Mouse (Mus musculus) thymus, postnatal 14 days (tissue): Measurements from ENCODE around the gene Adamts3.

Experiments
- DNase-seq: peaks from one replicate; pipeline ENCODE4 v3.0.0; 2021

Gene Adamts3

DNA sequence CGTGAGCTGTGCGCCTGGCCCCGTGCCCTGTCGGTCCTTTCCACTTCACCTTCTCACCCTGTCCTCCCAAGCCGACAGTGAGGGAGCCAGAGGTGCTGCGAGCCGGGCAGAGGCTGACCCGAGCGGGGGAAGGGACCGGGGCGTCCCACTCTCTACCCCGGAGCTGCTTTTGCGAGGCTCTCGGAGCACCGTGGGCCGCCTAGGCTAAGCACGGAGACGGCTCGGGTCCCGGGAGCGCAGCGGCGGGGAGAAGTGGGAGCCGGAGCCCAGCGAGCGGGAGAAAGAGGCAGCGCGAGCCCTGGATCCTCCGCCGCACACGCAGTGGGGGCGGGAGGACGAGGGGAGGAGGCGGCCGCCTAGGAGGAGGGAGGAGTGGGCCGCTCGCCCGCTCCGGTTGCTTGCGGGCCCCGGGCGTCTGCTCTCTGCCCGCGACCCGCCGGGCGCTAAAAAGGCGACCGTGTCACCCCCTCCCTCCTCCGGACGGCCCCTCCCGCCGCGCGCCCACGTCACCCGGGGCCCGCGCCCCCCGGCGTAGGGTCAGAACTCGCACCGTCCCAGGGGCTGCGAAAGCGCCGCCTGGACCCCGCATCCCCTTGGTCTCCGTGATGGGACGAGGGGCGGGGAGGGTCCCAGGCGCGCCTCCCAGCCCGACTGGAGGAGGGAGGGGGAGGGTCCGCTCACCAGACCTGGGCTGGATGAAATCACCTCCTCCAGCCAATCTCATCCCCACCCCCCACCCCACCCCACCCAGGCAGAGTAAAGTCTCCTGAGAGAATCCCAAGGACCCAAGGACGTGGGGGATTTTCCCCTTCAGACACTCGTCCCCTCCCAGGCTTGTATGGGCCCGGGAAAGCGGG lies at the start of gene Adamts3:
Gene Adamts3 (minus strand): TSS at position 284 of the 857 bp plus-strand sequence.
- DNase-seq = peak; percentile 42

GRCm38 (mm10) chr5:89931511-89931910 lies 48.4 kb upstream of the Adamts3 start:
- no peak for DNase-seq

DNA sequence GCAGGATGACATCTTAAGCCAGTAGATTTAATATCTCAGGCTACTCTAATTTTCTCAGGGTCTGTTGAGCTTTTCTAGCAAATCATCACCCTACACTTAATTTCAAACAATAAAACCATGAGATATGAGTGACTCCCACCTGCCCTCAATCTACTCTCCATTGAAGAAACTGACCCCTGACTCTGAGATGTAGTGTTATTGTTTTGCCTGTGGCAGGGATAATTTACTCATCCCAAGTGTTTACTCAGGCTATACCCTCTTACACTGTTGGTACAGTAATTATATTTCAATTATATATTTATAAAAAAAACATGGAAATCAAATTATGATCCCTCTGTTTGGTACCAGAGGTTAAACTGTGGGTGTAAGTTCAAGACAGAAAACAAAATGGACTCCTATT lies 29.2 kb upstream of the Adamts3 start:
- no peak for DNase-seq

GRCm38 (mm10) chr5:89911950-89912349 lies 28.8 kb upstream of the Adamts3 start:
- DNase-seq = no peak

- DNase-seq = no peak
Observed at GRCm38 (mm10) chr5:89911508-89911907, 28.4 kb upstream of the Adamts3 start.

GRCm38 (mm10) chr5:89906884-89907431 lies 23.8 kb upstream of the Adamts3 start:
- no peak for DNase-seq

GRCm38 (mm10) chr5:89901026-89901425 lies 17.9 kb upstream of the Adamts3 start:
- DNase-seq = peak; percentile 30

DNA sequence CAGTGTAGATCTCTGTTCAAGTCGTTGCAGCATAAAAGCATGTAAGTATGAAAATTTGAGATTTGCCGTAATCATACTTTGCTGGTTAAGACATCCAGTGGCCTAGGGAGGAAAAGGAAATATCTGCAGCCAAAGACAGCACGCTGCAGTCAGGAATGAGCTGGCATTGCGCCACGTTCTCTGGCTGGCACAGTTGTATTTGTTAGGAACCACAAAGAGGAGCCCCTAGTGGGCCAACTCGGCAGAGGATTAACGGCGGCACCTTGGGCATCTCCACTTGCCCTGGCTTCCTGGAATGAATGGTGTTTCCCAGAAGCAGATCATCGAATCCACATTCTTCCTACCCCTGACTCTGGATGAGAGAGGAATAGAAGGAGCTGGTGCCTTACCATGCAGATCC lies 14.4 kb upstream of the Adamts3 start:
- DNase-seq = no peak

DNA sequence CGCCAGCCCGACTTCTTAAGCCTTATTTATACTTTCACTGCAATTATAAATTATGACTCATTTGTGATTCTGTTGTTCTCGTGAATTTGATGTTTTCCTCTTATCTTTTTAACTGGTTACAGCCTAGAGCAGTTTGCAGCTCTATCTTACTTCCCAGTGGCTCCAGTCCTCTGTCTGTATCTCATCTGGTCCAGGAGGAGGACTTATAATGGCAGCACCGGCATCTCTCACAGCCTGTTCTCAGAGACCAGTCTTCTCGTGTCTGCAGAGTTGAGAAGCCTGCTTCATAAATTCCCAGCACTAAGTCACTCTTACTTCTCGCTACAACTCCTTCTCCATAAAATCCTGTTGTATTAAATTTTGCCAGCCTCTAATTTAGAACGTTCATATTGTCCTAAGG lies 12.4 kb upstream of the Adamts3 start:
- no peak for DNase-seq

- DNase-seq = no peak
Observed at GRCm38 (mm10) chr5:89884991-89885390, 1.9 kb upstream of the Adamts3 start.

DNA sequence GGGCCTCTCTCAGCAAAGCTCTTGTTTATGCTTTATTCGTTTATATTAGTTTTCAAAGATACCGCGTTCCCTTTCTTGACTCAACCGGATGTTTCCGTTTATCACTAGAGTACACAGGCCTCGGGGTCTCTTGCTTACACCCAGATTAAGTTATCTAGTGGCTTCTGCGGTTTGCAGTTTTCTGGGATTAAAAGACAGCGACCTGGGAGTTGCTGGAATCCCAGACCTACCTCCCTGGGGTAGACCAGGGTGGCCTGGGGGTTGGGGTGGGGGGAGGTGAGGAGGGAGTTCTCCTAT lies 722 bp upstream of the Adamts3 start:
- no peak for DNase-seq

GRCm38 (mm10) chr5:89882091-89882734 lies 921 bp downstream of the Adamts3 start:
- peak; percentile 58 for DNase-seq

- no peak for DNase-seq
Observed at GRCm38 (mm10) chr5:89881425-89881824, 1.7 kb downstream of the Adamts3 start.

- DNase-seq = no peak
Observed at GRCm38 (mm10) chr5:89878866-89879392, 4.2 kb downstream of the Adamts3 start.

- DNase-seq = no peak
Observed at GRCm38 (mm10) chr5:89872661-89873060, 10.5 kb downstream of the Adamts3 start.

DNA sequence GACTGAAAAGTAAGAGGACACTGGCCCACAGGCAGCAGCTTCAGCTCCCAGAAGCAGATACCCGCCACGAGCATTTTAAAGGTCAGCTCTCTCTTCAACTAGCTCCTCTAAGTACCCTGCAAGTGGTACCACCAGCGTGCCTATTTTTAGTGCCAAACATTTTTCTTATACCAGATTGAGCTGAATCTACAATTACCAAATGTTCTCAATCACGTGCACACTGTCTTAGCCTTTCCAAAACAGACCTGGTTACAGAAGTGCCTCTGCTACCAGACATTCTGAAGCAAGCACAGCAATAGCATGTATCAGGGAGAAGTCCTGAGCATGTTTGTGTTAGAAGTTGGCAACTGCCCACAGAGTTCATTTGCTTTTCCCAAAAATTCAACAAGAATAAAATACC lies 23.5 kb downstream of the Adamts3 start:
- no peak for DNase-seq

GRCm38 (mm10) chr5:89858837-89859236 lies 24.3 kb downstream of the Adamts3 start:
- no peak for DNase-seq

DNA sequence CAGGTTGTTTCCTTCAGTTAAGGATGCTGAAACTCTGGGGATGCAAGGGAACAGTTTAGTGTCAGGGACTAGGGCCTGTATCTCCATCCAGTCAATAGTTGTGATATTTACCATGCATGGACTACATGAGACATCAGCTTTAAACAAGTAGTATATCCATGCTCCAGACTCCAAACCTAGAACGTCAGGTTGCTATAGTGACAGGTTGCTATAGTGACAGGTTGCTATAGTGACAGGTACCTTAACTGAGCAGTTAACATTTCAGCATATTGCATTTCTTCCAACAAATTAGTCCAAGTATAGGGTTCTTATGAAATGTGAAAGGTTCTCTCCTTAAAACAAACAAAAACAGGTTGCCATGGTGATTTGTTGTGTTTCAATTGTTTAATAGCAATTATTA lies 36.6 kb downstream of the Adamts3 start:
- DNase-seq = no peak

DNA sequence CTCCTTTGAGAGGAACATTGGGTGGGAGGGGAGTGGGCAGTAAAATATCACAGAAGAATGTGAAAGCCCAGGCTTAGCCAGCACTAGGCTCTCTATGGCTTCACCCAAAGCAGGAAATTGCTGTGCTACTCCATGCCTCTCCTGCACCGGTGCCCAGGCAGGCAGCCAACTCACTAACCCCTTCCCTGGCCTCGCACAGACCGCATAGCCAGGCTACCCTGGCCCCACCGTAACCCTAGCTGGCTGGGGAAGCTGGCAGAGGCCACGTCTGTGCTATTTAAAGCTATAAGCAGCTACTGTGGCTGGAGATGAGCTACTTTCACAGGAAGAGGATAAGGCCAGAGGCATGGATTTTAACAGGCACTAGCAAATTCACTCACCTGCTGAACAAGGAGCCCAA lies 38.8 kb downstream of the Adamts3 start:
- DNase-seq = no peak

DNA sequence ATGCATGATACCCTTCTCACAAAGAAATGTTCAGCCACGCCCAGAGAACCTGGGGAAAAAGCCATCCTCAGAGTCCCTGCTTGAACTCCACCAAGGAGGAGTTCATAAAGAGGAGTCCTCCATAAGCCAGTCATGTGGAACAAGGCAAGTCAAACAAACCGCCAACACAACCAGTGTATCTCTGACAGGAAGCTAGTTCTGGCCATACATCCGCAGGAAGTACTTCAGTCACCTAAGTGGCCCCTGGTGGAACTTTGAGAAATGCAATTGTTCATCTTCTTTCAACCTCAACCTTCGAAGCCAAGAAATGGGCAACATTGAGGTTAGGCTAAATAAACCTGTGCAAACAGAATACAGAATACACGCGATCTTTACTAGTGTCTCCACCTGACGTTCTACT lies 39.7 kb downstream of the Adamts3 start:
- DNase-seq = no peak

DNA sequence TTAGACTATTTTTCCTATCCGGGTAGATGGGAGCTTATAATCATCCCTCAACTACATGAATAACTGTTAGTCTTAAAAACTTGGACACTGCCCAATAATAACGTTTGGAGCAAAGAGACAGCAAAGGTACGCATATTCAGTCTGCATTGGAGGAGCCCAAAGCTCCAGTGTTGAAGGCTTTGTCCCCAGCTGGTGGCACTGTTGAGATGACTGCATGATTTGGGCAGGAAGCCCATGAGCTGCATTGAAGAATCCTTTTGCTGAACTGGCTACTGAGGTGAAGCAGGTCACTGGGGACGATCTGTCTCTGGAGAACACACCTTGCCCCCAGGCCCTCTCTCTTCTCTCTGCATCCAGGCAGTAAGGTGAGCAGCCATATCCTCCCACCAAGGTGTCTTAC lies 43.5 kb downstream of the Adamts3 start:
- no peak for DNase-seq

DNA sequence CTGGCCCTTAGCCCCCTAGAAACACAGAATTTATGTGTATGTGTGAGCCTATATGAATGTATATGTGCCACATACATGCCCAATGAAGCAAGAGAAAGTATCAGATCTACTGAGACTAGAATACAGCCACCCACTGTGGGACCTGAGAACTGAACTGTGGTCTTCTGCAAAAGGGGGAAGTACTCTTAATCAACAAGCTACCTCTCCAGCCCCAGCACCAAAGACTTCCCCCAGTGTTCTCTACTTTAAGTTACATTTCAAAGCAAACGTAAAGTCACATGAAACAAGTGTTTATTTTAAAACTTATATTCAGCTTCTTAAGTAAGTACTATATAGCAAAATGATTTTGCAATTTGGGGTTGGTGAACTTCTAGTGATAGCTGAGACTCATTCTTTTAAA lies 62.0 kb downstream of the Adamts3 start:
- DNase-seq = no peak

GRCm38 (mm10) chr5:89819531-89819930 lies 63.6 kb downstream of the Adamts3 start:
- peak; percentile 17 for DNase-seq

- no peak for DNase-seq
Observed at GRCm38 (mm10) chr5:89816610-89817009, 66.5 kb downstream of the Adamts3 start.
